ENCODE assay signal across 9 mouse cellular contexts in genomic region chr2:73509248-73510024, GRCm38 (mm10). TPM values are rescaled to one million over a fixed set of nuclear protein-coding genes. Genes with fewer than 3 reads are reported as not detected.
DNase-seq lines count a peak whose midpoint lies in the region; ATAC-seq lines count a peak whose summit lies in the region.
"Had no signal": no experiment of that assay in that cellular context is flagged by ENCODE, and none has a peak within 500 bp of the region (broad histone marks: within the 10 kb centered on the region; RNA-seq: fewer than 3 reads in every experiment).

No protein-coding gene starts in this region.

- intact Hi-C loops in gastrocnemius, postnatal 36 days (cut with DNase I): no loop called here

- H3K27ac ChIP-seq in forebrain, embryonic 10.5 days: peak overlapping the region; percentile 76
- H3K27ac ChIP-seq in forebrain, embryonic 14.5 days (ENCODE audit: low read depth, low read length): no peak overlapping the region
- H3K27ac ChIP-seq in macrophage: peak overlapping the region; percentile 75
- H3K27ac ChIP-seq in forebrain, embryonic 16.5 days (ENCODE audit: low read length): no peak overlapping the region
- H3K27ac ChIP-seq: neural tube, embryonic 12.5 days had no signal

- no peak overlapping the region for H3K4me2 ChIP-seq in forebrain, embryonic 14.5 days (ENCODE audit: low read length)
- no peak overlapping the region for H3K4me2 ChIP-seq in forebrain, embryonic 16.5 days (ENCODE audit: low read length)
- H3K4me2 ChIP-seq: neural tube, embryonic 12.5 days had no signal

- no peak for DNase-seq in forebrain, embryonic 10.5 days (ENCODE audit: extremely low spot score, low spot score)
- no peak for DNase-seq in forebrain, embryonic 14.5 days (ENCODE audit: low spot score)
- peak; percentile 45 to 54 for DNase-seq in gastrocnemius, postnatal 36 days
- peak; percentile 54 for DNase-seq in kidney, postnatal 14 days
- DNase-seq in cerebellum, adult 11-12 months: no peak
- DNase-seq in adrenal gland, adult 2 months: no peak

- H3K36me3 ChIP-seq in forebrain, embryonic 10.5 days (replicated peaks): no peaks in the 10 kb centered on the region; the same call in 1 of the 2 replicates
- no peaks in the 10 kb centered on the region for H3K36me3 ChIP-seq in forebrain, embryonic 14.5 days (ENCODE audit: control insufficient read depth, insufficient read depth, low read length)
- no peaks in the 10 kb centered on the region for H3K36me3 ChIP-seq in macrophage (ENCODE audit: inconsistent target)
- H3K36me3 ChIP-seq in forebrain, embryonic 16.5 days (ENCODE audit: control insufficient read depth, insufficient read depth): no peaks in the 10 kb centered on the region
- H3K36me3 ChIP-seq: neural tube, embryonic 12.5 days had no signal

- peaks cover 27% of the 10 kb centered on the region for H3K4me1 ChIP-seq in forebrain, embryonic 10.5 days
- no peaks in the 10 kb centered on the region for H3K4me1 ChIP-seq in forebrain, embryonic 14.5 days (ENCODE audit: control insufficient read depth, insufficient read depth, low read length)
- 0 out of 2 replicates have a peak, but pooled peaks cover 3% of the 10 kb centered on the region for H3K4me1 ChIP-seq in forebrain, embryonic 16.5 days (replicated peaks; ENCODE audit: control insufficient read depth, insufficient read depth, low read length)

- H3K4me3 ChIP-seq in forebrain, embryonic 10.5 days: no peak overlapping the region
- H3K4me3 ChIP-seq in forebrain, embryonic 14.5 days (ENCODE audit: low read depth, low read length): no peak overlapping the region
- H3K4me3 ChIP-seq in macrophage (ENCODE audit: inconsistent target): no peak overlapping the region
- no peak overlapping the region for H3K4me3 ChIP-seq in forebrain, embryonic 16.5 days (replicated peaks; ENCODE audit: low read length)
- H3K4me3 ChIP-seq: neural tube, embryonic 12.5 days had no signal

- ATAC-seq in forebrain, embryonic 14.5 days: no peak
- ATAC-seq in forebrain, embryonic 16.5 days: no peak

- 67% methylated on average over 15 of the region's 15 CpGs for WGBS in forebrain, embryonic 10.5 days
- 71% methylated on average over 15 of the region's 15 CpGs for WGBS in forebrain, embryonic 14.5 days
- WGBS in macrophage (ENCODE audit: missing documents): 20% methylated on average over 14 of the region's 15 CpGs
- 62% methylated on average over 15 of the region's 15 CpGs for WGBS in forebrain, embryonic 16.5 days

- no peaks in the 10 kb centered on the region for H3K27me3 ChIP-seq in forebrain, embryonic 10.5 days (ENCODE audit: poor library complexity, severe bottlenecking)
- no peaks in the 10 kb centered on the region for H3K27me3 ChIP-seq in forebrain, embryonic 14.5 days (replicated peaks; ENCODE audit: control insufficient read depth, insufficient read depth, low read length)
- H3K27me3 ChIP-seq in forebrain, embryonic 16.5 days (replicated peaks; ENCODE audit: control insufficient read depth, insufficient read depth, low read length): no peaks in the 10 kb centered on the region
- H3K27me3 ChIP-seq: neural tube, embryonic 12.5 days had no signal

- H3K9ac ChIP-seq in forebrain, embryonic 14.5 days (ENCODE audit: low read length): no peak overlapping the region
- no peak overlapping the region for H3K9ac ChIP-seq in forebrain, embryonic 16.5 days (replicated peaks; ENCODE audit: low read depth, low read length)
- H3K9ac ChIP-seq: neural tube, embryonic 12.5 days had no signal

- no peaks in the 10 kb centered on the region for H3K9me3 ChIP-seq in forebrain, embryonic 10.5 days
- no peaks in the 10 kb centered on the region for H3K9me3 ChIP-seq in forebrain, embryonic 14.5 days (replicated peaks; ENCODE audit: control insufficient read depth, low read length)
- no peaks in the 10 kb centered on the region for H3K9me3 ChIP-seq in forebrain, embryonic 16.5 days (ENCODE audit: control insufficient read depth, low read length)
- H3K9me3 ChIP-seq: neural tube, embryonic 12.5 days had no signal

- H3K79me2 ChIP-seq in macrophage (ENCODE audit: inconsistent target): peaks cover 77% of the 10 kb centered on the region

RNA-seq across cellular contexts. Expression of gene Wipf1, which starts 20.1 kb away (rescaled TPM):
- 7.5 and 8.6 TPM in 2 replicates for polyA plus RNA-seq in forebrain, embryonic 10.5 days (2016; fragmentation: Nextera tagmentation; extraction: Ambion mirVana)
- 2.5 and 2.8 TPM in 2 replicates for polyA plus RNA-seq in forebrain, embryonic 14.5 days (2014; fragmentation: Nextera tagmentation; extraction: Ambion mirVana)
- 1 to 10 TPM; 9.7 to 9.8 TPM for total RNA-seq in gastrocnemius, postnatal 36 days (2021)
- total RNA-seq in macrophage (2018; cell fraction: chromatin; rRNA removed): 10 to 100 TPM in 23 of 26 experiments, 1 to 10 TPM in 3; 8.0 to 83.3 (median 47.4) TPM
- 100 to 1,000 TPM in 24 of 26 experiments, 10 to 100 TPM in 2; 77.5 to 181 (median 157) TPM for total RNA-seq in macrophage (2018; cell fraction: cytosol; rRNA removed)
- total RNA-seq in macrophage (2018; cell fraction: nucleus; rRNA removed): 100 to 1,000 TPM in 9 of 26 experiments, 10 to 100 TPM in 17; 21.7 to 134 (median 75.1) TPM
- 121 to 170 TPM (median 129 TPM) in 3 replicates for polyA plus RNA-seq in macrophage (2018)
- total RNA-seq in adrenal gland, adult 2 months (2021): 10 to 100 TPM; 13.4 to 19.7 TPM
- 16.8 and 17.4 TPM in 2 replicates for polyA plus RNA-seq in adrenal gland, adult 2 months (2012; rRNA removed)
- polyA plus RNA-seq in forebrain, embryonic 16.5 days (2015; fragmentation: Nextera tagmentation; extraction: Ambion mirVana): 1.8 and 2.3 TPM in 2 replicates

Comparison
In these comparisons a context has a peak if more than half of its experiments do, and no peak if none do; other contexts are left out.
1. H3K27ac ChIP-seq: peak in forebrain, embryonic 10.5 days (single experiment) and macrophage (single experiment); none in forebrain, embryonic 14.5 days (single experiment) and forebrain, embryonic 16.5 days (single experiment).
2. DNase-seq: peak in gastrocnemius, postnatal 36 days (2 of 2) and kidney, postnatal 14 days (single experiment); none in forebrain, embryonic 10.5 days (single experiment), forebrain, embryonic 14.5 days (single experiment), cerebellum, adult 11-12 months (single experiment) and adrenal gland, adult 2 months (single experiment).